Mouse (Mus musculus) testis, adult 2 months (tissue): ENCODE data around the gene Abcg5.

Source experiments
- CTCF ChIP-seq: fragments of 200-500 bp; IDR thresholded peaks from 2 replicates; pipeline ENCODE4 v1.5.1; 2012; ENCODE audit warnings: low read depth, mild to moderate bottlenecking, inconsistent platforms, low read length, moderate library complexity; ENCODE audit not compliant: control insufficient read depth, insufficient read depth, insufficient replicate concordance
- POLR2A ChIP-seq: fragments of 200-500 bp; IDR thresholded peaks from 2 replicates; pipeline ENCODE4 v1.6.1; 2012; ENCODE audit warnings: low read depth, mild to moderate bottlenecking, inconsistent platforms, low read length, moderate library complexity; ENCODE audit not compliant: control insufficient read depth

GRCm38 (mm10) chr17:84687994-84688393 is 5.2 kb upstream of the Abcg5 start:
- TF ChIP-seq POLR2A = no peak
- TF ChIP-seq CTCF = no peak
